Mouse (Mus musculus): ENCODE measurements around the gene Gm6793. TPM values are rescaled to one million over a fixed set of nuclear protein-coding genes. Genes with fewer than 3 reads are reported as not detected.

Gm6793 gene
- total RNA-seq (2017), result 0.35 TPM in 1 of 2 replicates, not detected in the other

DNA sequence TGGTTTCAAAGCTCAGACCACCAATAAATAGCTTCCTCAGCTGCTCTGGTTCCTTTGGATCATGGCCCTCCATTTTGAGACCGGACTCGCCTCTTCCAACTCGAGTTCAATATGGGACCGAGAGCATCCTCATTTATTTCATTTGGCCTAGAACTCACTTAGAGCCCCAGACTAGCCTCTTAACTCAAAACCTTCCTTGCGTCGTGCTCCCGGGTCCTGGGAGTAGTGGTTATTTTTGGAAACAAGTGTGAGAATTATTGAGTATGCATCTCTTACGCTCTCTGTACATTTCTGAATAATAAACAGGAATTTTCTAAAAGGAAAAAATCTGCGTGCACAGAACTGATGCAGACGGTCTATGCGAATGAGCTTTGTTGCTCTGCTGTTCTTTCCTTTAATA, at the start of gene Gm6793:
TSS of gene Gm6793 (minus strand) at position 101 of the 400 bp plus-strand sequence.
- ATAC-seq (ENCODE audit: extremely low read depth, insufficient number of reproducible peaks, low FRiP score, poor library complexity, severe bottlenecking), result no peak

DNA sequence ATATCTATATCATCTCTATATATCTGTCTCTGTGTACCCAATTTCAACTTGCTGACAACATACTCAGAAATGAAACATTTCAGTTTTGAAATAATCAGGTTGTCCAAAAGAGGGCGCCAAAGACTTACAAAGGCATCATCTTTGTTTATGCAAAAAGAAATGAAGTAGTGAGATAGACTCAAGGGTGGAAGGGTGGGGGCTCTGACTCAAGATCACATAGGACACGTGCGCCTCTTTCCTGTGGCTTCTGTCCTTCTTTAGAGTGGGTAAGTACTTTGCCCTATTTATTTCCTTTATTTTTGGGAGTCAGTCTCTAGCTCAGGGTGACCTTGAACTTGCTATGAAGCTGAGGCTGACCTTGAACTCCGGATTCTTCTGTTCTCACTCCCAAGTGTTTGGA, 46.5 kb upstream of the Gm6793 start:
- no peak for ATAC-seq (ENCODE audit: extremely low read depth, insufficient number of reproducible peaks, low FRiP score, poor library complexity, severe bottlenecking)

DNA sequence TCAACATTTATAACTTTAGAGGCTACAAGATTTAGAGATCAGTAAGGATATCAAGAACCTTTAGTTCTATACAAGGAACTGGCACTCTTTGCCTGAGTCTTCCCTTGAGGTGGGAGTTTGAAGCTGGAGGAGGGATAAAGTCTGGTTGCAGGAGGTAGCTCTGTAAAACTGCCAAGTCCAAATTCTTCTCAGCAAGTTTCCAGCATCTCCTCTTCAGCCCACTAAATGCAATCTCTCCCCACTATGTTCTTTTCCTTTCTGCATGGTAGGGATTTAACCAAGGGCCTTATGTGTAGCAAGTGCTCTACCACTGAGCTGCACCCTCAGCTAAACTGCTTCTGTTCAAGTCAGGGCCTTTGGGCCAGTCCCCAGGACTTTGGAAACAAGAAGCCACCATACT, 39.6 kb upstream of the Gm6793 start:
- no peak for ATAC-seq (ENCODE audit: extremely low read depth, insufficient number of reproducible peaks, low FRiP score, poor library complexity, severe bottlenecking)

DNA sequence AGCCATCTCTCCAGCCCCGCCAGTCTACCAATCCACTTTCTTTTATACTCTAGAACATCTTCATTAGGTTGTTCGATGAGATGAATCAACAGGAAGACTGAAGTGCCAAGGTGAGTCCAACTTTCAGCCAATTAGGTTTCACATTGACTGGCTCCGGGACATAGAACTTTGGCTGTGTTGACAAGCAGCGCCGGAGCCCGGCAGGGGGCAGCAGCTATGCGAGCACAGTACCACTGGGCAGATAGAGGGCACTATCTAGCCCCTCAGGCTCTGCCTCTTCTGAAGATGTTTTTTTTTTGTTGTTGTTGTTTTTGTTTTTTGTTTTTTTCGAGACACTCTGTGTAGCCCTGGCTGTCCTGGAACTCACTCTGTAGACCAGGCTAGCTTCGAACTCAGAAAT, 36.7 kb upstream of the Gm6793 start:
- no peak for ATAC-seq (ENCODE audit: extremely low read depth, insufficient number of reproducible peaks, low FRiP score, poor library complexity, severe bottlenecking)

DNA sequence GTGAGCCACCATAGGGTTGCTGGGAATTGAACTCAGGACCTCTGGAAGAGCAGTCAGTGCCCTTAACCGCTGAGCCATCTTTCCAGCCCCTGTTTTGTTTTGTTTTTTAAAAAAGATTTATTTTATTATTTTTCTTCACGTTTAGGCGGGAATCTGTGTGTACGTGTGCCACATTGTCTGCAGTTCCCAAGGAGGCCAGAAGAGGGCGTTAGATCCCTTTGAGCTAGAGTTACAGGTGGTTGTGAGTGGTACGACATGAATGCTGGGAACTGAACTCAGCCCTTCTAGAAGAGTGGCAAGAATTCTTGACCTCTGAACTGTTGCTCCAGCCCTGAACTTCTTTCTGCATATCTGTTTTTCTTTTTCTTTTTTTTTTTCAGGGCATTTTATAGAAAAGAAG, 35.1 kb upstream of the Gm6793 start:
- ATAC-seq (ENCODE audit: extremely low read depth, insufficient number of reproducible peaks, low FRiP score, poor library complexity, severe bottlenecking), result no peak

DNA sequence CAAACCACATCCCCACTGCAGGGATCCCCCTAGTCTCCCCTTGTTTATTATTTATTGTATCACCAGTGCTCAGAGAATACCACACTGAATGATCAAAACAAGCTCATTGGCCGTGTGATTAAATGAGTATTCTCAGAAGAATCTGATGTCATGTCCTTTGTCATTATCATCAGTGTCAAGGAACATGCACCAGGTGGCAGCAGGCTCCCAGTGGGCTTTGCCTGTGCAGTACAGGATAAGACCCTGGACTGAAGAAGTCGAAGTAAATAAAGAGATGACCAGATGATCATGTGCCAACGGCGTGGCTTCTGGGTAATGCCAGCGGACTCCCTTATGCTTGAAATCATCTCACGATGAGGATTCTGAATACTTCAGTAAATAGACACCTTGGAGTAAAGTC, 33.5 kb upstream of the Gm6793 start:
- no peak for ATAC-seq (ENCODE audit: extremely low read depth, insufficient number of reproducible peaks, low FRiP score, poor library complexity, severe bottlenecking)

DNA sequence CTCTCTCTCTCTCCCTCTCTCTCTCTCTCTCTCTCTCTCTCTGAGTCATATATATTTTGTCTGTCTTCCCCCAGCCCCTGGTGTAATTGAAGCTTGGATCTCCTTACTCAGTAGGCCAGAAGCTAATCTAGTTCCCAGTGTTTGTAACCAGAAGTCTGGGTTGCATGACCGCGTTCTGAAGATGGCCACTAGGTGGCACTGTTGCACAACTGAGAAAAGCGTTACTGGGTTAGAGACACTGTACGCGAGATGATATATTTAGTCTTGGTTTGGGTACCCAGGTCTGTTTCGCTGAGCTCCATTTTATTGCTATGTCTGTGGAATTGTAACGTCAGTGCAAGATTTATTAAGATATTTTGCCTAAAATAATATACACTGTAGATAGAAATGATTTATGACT, 31.1 kb upstream of the Gm6793 start:
- ATAC-seq (ENCODE audit: extremely low read depth, insufficient number of reproducible peaks, low FRiP score, poor library complexity, severe bottlenecking), result peak; percentile 79

DNA sequence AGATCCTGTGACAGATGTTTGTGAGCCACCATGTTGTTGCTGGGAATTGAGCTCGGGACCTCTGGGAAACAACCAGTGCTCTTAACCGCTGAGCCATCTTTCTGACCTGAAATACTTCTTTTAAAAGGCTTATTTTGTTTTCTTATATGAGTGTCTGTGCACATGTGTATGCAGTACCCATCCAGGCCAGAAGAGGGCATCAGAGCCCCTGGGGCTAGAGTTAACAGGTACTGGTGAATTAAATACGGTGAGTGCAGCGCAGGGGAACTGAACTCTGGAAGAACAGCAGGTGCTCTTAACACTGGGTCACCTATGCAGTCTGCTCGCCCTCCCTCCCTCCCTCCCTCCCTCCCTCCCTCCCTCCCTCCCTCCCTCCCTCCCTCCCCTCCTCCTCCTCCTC, 30.3 kb upstream of the Gm6793 start:
- ATAC-seq (ENCODE audit: extremely low read depth, insufficient number of reproducible peaks, low FRiP score, poor library complexity, severe bottlenecking), result no peak

DNA sequence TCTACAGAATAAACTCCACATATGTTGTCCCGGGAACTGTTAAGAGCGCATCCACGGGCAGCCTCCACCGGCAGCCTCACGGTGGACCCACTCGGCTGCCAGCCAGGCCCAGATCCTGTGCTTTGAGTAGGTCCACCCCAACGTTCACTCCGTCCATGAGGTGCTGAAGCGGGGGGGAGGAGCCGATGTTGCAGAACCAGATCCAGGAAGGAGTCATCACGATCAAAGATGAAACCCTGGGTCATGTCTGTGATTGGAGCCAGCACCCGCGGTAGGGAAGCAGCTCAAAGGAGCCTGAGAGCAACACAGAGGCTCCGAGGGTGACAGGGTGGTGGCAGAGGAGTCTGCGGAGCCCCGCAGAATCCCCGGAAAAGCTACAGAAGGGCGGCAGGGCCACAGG, 22.7 kb upstream of the Gm6793 start:
- ATAC-seq (ENCODE audit: extremely low read depth, insufficient number of reproducible peaks, low FRiP score, poor library complexity, severe bottlenecking), result no peak

DNA sequence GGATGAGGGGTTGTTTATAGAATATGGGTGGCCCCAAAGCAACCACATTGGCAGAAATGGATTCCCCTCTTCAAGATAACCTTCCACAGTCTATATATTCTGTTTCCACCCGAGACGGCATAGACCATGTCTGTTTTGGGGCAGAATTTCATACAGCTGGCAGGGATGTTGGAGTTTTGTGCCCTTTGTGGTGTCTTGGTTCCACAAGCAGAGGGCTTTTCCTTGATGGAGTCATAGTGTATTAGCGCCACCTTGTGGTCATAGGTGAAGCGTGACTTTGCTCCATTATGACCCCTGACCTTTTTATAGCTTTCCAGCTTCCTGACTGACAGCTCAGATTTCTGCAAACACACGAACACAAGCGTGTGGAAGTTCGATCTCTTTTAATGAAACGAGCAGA, 19.8 kb upstream of the Gm6793 start:
- ATAC-seq (ENCODE audit: extremely low read depth, insufficient number of reproducible peaks, low FRiP score, poor library complexity, severe bottlenecking), result peak; percentile 69; the same call in 1 of the 2 replicates

DNA sequence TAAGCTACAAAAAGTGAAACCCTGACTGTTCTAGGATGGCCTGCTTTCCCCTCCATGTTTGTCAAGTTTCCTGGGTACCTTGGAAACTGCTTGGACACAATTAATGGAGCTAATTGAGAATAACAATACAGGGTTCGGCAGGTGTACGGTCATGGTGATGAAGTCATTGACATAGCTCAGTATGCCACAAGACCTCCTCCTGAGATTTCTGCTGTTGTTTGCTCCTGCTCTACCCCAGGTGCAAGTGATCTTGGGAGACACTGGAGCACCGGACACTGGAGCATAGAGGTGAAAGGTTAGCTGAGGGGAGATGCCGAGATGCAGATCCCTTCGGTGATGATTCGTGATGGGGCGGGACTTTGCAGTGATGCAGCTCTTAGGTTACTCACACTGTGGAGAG, 18.2 kb upstream of the Gm6793 start:
- no peak for ATAC-seq (ENCODE audit: extremely low read depth, insufficient number of reproducible peaks, low FRiP score, poor library complexity, severe bottlenecking)

DNA sequence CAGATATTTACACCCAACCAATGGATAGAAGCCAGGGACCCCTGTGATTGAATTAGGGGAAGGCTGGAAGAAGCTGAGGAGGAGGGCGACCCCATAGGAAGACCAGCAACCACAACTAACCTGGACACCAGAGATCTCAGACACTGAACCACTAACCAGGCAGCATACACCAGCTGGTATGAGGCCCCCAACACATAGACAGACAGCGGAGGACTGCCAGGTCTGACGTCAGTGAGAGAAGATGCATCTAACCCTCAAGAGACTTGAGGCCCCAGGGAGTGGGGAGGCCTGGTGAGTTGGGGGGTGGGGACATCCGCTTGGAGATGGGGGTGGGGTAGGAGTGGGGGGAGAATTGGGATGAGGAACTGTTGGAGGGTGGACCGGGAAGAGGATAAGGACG, 15.8 kb upstream of the Gm6793 start:
- no peak for ATAC-seq (ENCODE audit: extremely low read depth, insufficient number of reproducible peaks, low FRiP score, poor library complexity, severe bottlenecking)

DNA sequence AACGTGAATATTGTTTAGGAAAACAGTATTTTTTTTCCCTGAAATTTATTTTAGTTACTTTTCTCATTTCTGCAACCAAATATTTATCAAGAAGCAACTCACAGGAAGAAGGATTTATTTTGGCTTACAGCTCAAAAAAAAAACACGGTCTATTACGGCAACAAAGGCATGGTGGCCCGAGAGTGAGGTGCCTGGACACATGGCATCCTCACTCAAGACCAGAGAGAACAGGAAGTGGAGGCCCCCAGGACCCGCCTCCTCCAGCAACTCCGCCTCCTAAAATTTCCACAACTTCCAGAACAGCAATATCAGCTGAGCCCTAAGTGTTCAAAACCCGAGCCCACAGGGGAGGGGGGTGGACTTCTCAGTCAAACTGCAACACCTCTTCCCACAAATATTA, 14.6 kb upstream of the Gm6793 start:
- no peak for ATAC-seq (ENCODE audit: extremely low read depth, insufficient number of reproducible peaks, low FRiP score, poor library complexity, severe bottlenecking)

DNA sequence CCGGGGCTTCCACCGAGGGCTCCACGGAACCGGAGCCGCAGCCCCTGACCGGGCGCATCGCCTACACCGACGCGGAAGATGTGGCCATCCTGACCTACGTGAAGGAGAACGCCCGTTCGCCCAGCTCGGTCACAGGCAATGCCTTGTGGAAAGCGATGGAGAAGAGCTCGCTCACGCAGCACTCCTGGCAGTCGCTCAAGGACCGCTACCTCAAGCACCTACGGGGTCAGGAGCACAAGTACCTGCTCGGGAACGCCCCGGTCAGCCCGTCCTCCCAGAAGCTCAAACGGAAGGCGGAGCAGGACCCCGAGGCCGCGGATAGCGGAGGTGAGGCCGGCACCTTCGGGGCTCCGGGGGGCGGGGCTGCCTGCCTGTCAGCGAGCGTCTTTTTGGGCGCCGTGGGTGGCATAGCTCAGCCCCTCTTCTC, 3.0 kb downstream of the Gm6793 start:
- ATAC-seq (ENCODE audit: extremely low read depth, insufficient number of reproducible peaks, low FRiP score, poor library complexity, severe bottlenecking), result peak; percentile 15; the same call in 1 of the 2 replicates

DNA sequence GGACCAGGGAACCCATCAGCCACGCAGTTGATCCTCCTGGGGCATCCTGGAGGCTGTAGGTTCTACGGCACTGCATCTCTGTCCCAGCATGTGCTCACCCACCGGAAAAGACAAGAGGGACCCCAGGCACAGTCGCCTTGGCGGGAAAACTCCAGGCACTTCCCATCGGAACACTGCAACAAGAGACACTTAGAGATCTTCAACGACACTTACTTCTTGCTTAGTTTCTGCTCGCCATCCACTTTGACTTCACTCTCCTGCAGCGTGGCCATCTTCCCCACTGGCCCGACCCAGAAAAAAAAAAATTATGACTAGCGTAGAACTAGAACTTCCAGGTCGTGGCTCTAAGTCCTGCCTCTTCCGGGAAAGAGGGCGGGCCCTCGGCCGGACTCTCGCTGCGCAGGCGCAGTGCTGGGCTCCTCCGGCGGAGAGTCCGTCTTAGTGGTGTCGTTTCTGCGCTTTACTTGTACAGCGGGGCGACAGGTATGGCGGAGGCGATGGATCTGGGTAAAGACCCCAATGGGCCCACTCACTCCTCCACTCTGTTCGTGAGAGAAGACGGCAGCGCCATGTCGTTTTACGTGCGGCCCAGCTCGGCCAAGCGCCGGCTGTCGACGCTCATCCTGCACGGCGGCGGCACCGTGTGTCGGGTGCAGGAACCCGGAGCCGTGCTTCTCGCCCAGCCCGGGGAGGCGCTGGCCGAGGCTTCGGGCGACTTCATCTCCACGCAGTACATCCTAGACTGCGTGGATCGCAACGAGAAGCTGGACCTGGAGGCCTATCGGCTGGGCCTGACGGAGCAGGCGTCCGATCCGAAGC, 3.6 kb downstream of the Gm6793 start, which contains the start of the genes Kars and Terf2ip:
TSS of gene Kars (minus strand) at position 327 of the 819 bp plus-strand sequence.
TSS of gene Terf2ip (plus strand) at position 402 of the 819 bp plus-strand sequence.
- ATAC-seq (ENCODE audit: extremely low read depth, insufficient number of reproducible peaks, low FRiP score, poor library complexity, severe bottlenecking), result peak; percentile 88

DNA sequence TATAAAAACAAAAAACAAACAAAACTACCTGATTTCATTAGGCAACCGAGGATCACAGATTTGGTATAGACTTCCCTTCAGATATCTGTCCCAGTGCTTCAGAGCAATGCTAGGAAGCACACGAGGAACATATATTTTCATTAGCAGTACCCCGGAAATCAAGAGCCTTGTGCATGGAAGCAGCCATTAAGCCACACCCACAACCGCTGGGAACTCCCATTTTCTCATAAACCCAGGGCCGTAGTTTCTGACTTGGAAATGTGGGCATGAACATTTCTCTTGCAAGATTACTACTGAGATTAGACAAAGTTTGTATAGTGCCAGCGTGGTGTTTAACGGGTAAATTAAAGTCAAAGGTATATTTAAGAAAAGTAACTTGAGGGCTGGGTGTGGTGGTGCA, 5.3 kb downstream of the Gm6793 start:
- ATAC-seq (ENCODE audit: extremely low read depth, insufficient number of reproducible peaks, low FRiP score, poor library complexity, severe bottlenecking), result no peak

DNA sequence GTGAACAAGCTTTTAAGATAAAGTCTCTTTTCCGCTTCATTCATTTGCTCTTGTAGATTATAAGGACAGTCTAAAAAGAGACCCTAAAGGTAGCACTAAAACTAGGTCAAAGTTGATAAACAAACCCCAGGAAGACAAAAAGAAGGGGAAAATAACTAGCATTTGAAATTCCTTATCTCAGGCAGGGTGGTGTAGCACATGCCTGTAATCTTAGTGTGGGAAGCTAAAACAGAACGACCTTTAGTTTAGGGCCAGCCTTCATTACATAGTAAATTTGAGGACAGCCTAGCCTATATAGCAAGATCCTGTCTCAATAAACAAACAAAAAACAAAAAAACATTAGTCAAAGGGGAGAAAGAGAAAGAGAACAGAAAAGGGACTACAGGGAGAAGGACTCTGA, 7.2 kb downstream of the Gm6793 start:
- no peak for ATAC-seq (ENCODE audit: extremely low read depth, insufficient number of reproducible peaks, low FRiP score, poor library complexity, severe bottlenecking)

DNA sequence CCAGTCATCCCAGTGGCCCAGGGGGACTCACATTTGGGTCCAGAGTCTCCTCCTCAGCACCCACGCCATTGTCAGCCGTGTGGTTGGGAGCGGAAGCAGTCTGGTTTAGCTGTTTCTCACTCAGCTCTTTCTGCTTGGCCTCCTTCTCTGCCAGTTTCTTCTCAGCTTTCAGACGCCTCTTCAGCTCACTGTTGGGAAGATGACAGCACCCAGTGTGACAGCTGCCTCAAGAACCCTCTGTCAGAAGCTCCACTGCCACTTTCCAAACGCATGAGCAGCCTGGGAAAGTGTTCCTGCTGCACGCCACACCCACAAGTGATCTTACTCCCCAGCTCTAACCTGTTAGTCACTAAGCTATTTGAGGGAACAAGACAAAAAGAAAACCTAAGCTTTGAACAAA, 9.2 kb downstream of the Gm6793 start:
- ATAC-seq (ENCODE audit: extremely low read depth, insufficient number of reproducible peaks, low FRiP score, poor library complexity, severe bottlenecking), result no peak

DNA sequence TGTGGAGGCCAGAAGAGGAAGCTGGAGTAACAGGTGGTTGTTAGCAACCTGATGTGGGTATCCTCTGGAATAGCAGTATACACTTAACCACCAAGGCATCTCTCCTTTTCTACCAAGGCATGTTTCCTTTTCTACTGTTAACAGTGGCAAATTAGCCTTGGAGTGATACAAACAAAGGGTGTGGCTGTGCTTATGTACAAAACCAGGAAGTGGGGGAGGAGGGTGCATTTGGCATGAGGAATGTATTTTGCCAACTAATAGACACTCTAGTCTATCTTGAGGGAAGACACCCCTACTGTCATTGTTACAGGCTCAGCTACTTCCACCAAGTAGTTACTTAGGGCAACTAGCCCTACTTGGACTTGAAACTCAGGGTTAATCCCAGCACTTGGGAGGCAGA, 10.1 kb downstream of the Gm6793 start:
- no peak for ATAC-seq (ENCODE audit: extremely low read depth, insufficient number of reproducible peaks, low FRiP score, poor library complexity, severe bottlenecking)

DNA sequence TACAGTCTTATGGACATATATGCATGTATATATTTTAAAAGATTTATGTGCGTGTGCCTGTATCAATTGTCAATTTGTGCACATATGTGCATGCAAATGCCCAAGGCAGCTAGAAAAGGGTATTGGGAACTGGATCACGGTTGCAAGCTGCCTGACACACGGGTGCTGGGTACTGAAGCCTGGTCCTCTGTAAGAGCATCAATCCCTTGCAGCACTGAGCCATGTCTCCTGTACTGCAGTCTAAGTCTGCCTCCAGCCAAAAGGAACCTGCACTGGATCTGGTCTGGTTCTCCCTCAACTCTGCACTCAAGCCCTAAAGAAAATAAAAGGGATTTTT, 22.2 kb downstream of the Gm6793 start:
- ATAC-seq (ENCODE audit: extremely low read depth, insufficient number of reproducible peaks, low FRiP score, poor library complexity, severe bottlenecking), result no peak
